In genomic region chr4:135855536-135856222, GRCm38 (mm10) we compare ENCODE assay signal across 8 mouse cellular contexts. TPM values are rescaled to one million over a fixed set of nuclear protein-coding genes. Genes with fewer than 3 reads are reported as not detected.
A peak's percentile ranks its signal among the peaks of the same experiment; 100 is the strongest.
DNase-seq lines count a peak whose midpoint lies in the region; ATAC-seq and TF ChIP-seq lines count a peak whose summit lies in the region.

Gene Srsf10 (plus strand): TSS chr4:135855747.

- peaks cover 44% of the 10 kb centered on the region for H3K4me1 ChIP-seq in G1E (ENCODE audit: insufficient read depth, low read depth, low read length)
- peaks cover 7% of the 10 kb centered on the region; the same call in 1 of the 2 replicates for H3K4me1 ChIP-seq in forebrain, postnatal 0 days (ENCODE audit: insufficient read depth)
- H3K4me1 ChIP-seq in lung, embryonic 16.5 days (replicated peaks; ENCODE audit: control insufficient read depth, insufficient read depth, low read length) = peaks cover 30% of the 10 kb centered on the region

- peak; percentile 69 for ATAC-seq in G1E (ENCODE audit: extremely low read depth, insufficient number of reproducible peaks, low FRiP score, poor library complexity, severe bottlenecking)
- peak; percentile 97 for ATAC-seq in forebrain, postnatal 0 days
- peak; percentile 96 for ATAC-seq in lung, embryonic 16.5 days (ENCODE audit: low read depth)

- peaks cover 21% of the 10 kb centered on the region for H3K36me3 ChIP-seq in G1E (replicated peaks)
- no peaks in the 10 kb centered on the region for H3K36me3 ChIP-seq in forebrain, postnatal 0 days (ENCODE audit: insufficient read depth)
- no peaks in the 10 kb centered on the region for H3K36me3 ChIP-seq in lung, embryonic 16.5 days (ENCODE audit: control insufficient read depth, insufficient read depth, low read length)

- H3K4me2 ChIP-seq in forebrain, postnatal 0 days (ENCODE audit: low read depth) = peak within 1 kb of the TSS; percentile 80
- peak within 1 kb of the TSS; percentile 89 for H3K4me2 ChIP-seq in lung, embryonic 16.5 days (ENCODE audit: low read depth, low read length)

- TF ChIP-seq CTCF in G1E (IDR thresholded peaks at IDR 0.05; ENCODE audit: low read depth, low read length) = no peak
- TF ChIP-seq CTCF in forebrain, postnatal 0 days (IDR thresholded peaks at IDR 0.05; ENCODE audit: low read depth) = no peak

- peak; percentile 98 for DNase-seq in G1E (ENCODE audit: low spot score)
- DNase-seq in cerebellum, adult 18-20 months = peak; percentile 94 to 95
- peak; percentile 100 for DNase-seq in forebrain, postnatal 0 days
- DNase-seq in heart, postnatal 4 days = peak; percentile 97
- DNase-seq in layer of hippocampus, adult 9-10 months (ENCODE audit: low spot score) = peak; percentile 77
- DNase-seq in ovary, postnatal 10 days (ENCODE audit: low spot score) = peak; percentile 83
- DNase-seq in thymus, postnatal 10 days (ENCODE audit: low spot score in 2 of 2) = peak; percentile 97

- H3K9me3 ChIP-seq in G1E (replicated peaks) = no peaks in the 10 kb centered on the region
- H3K9me3 ChIP-seq in forebrain, postnatal 0 days (ENCODE audit: low read length) = no peaks in the 10 kb centered on the region
- no peaks in the 10 kb centered on the region for H3K9me3 ChIP-seq in lung, embryonic 16.5 days (ENCODE audit: control insufficient read depth, low read length)

- peak within 1 kb of the TSS; percentile 91 for H3K9ac ChIP-seq in forebrain, postnatal 0 days
- peak within 1 kb of the TSS; percentile 95 for H3K9ac ChIP-seq in lung, embryonic 16.5 days (ENCODE audit: low read length)

- H3K4me3 ChIP-seq in G1E (ENCODE audit: low read depth, low read length) = peak within 1 kb of the TSS; percentile 93
- peak within 1 kb of the TSS; percentile 92 for H3K4me3 ChIP-seq in forebrain, postnatal 0 days (ENCODE audit: low read depth, low read length)
- peak within 1 kb of the TSS; percentile 91 for H3K4me3 ChIP-seq in lung, embryonic 16.5 days (ENCODE audit: low read length)

- peaks cover 17% of the 10 kb centered on the region for H3K27me3 ChIP-seq in G1E (ENCODE audit: insufficient read depth, low read length)
- no peaks in the 10 kb centered on the region for H3K27me3 ChIP-seq in forebrain, postnatal 0 days (ENCODE audit: insufficient read depth, low read length)
- no peaks in the 10 kb centered on the region for H3K27me3 ChIP-seq in lung, embryonic 16.5 days (ENCODE audit: control insufficient read depth, insufficient read depth, low read depth, low read length)

- 2% methylated on average over 59 of the region's 67 CpGs for WGBS in forebrain, postnatal 0 days
- 0% methylated on average over 66 of the region's 67 CpGs for WGBS in lung, embryonic 16.5 days

- H3K27ac ChIP-seq in forebrain, postnatal 0 days (ENCODE audit: low read depth, low read length) = peak within 1 kb of the TSS; percentile 99
- H3K27ac ChIP-seq in lung, embryonic 16.5 days (ENCODE audit: low read length) = peak within 1 kb of the TSS; percentile 99

RNA-seq across cellular contexts. Expression of gene Srsf10, which starts in this region (rescaled TPM):
- total RNA-seq in G1E (2014; fragmentation: Nextera tagmentation) = 355 and 418 TPM in 2 replicates
- 223 and 241 TPM in 2 replicates for total RNA-seq in G1E (2017)
- 299 and 339 TPM in 2 replicates for polyA plus RNA-seq in G1E (2012)
- total RNA-seq in forebrain, postnatal 0 days (2014; rRNA removed) = 96.4 and 114 TPM in 2 replicates
- 131 and 143 TPM in 2 replicates for polyA plus RNA-seq in forebrain, postnatal 0 days (2015; fragmentation: Nextera tagmentation; extraction: Ambion mirVana)
- total RNA-seq in heart, postnatal 4 days (2021) = 10 to 100 TPM; 73.8 to 80.5 TPM
- 245 and 264 TPM in 2 replicates for polyA plus RNA-seq in lung, embryonic 16.5 days (2015; fragmentation: Nextera tagmentation; extraction: Ambion mirVana)

Comparison
In these comparisons a context has a peak if more than half of its experiments do, and no peak if none do; other contexts are left out.
1. Peak in every context shown above with its lines: DNase-seq, ATAC-seq, H3K4me3 ChIP-seq and H3K27ac ChIP-seq.